Mouse (Mus musculus) spleen, embryonic (tissue): Measurements from ENCODE around the gene Armh1.

Source experiments
- CTCF ChIA-PET: fragments of 350-600 bp; sonication (Branson Sonifier 250); formaldehyde crosslinking; loops from one replicate; lab custom pipeline; 2022; lab: Charles Lee

Armh1 gene

GRCm38 (mm10) chr4:117251801-117252316 is at the start of gene Armh1, which contains the start of gene Tmem53:
Armh1 (minus strand) TSS chr4:117252125.
Tmem53 (plus strand) TSS chr4:117251951.
- CTCF ChIA-PET = interaction anchor here (0.6 kb wide), 1 partner anchor 103 kb away, joined by 3 read pairs; no protein-coding TSS in a partner anchor

GRCm38 (mm10) chr4:117299921-117300320 is 48.0 kb upstream of the Armh1 start:
- CTCF ChIA-PET = no interaction called here

- CTCF ChIA-PET = no interaction called here
These were observed 45.9 kb upstream of the Armh1 start for GRCm38 (mm10) chr4:117297819-117298218.

- CTCF ChIA-PET = no interaction called here
These were observed 45.1 kb upstream of the Armh1 start for GRCm38 (mm10) chr4:117296849-117297593.

GRCm38 (mm10) chr4:117291696-117292095 is 39.8 kb upstream of the Armh1 start:
- CTCF ChIA-PET = no interaction called here

- CTCF ChIA-PET = interaction anchor here (0.6 kb wide), 1 partner anchor 20 kb away, joined by 3 read pairs; no protein-coding TSS in a partner anchor
These were observed 37.2 kb upstream of the Armh1 start for GRCm38 (mm10) chr4:117288927-117289801.

- CTCF ChIA-PET = no interaction called here
These were observed 36.5 kb upstream of the Armh1 start for GRCm38 (mm10) chr4:117288277-117288926.

- CTCF ChIA-PET = no interaction called here
These were observed 32.4 kb upstream of the Armh1 start for GRCm38 (mm10) chr4:117284363-117284762.

GRCm38 (mm10) chr4:117283271-117284191 is 31.6 kb upstream of the Armh1 start:
- CTCF ChIA-PET = interaction anchor here (0.6 kb wide), 1 partner anchor 290 kb away, joined by 3 read pairs; no protein-coding TSS in a partner anchor

- CTCF ChIA-PET = no interaction called here
These were observed 29.3 kb upstream of the Armh1 start for GRCm38 (mm10) chr4:117281090-117281845.

- CTCF ChIA-PET = no interaction called here
These were observed 28.5 kb upstream of the Armh1 start for GRCm38 (mm10) chr4:117280397-117280930.

GRCm38 (mm10) chr4:117279253-117279642 is 27.3 kb upstream of the Armh1 start:
- CTCF ChIA-PET = no interaction called here

GRCm38 (mm10) chr4:117278381-117279252 is 26.7 kb upstream of the Armh1 start:
- CTCF ChIA-PET = no interaction called here

GRCm38 (mm10) chr4:117277687-117278086 is 25.8 kb upstream of the Armh1 start:
- CTCF ChIA-PET = no interaction called here

- CTCF ChIA-PET = no interaction called here
These were observed 25.1 kb upstream of the Armh1 start for GRCm38 (mm10) chr4:117277021-117277420.

- CTCF ChIA-PET = no interaction called here
These were observed 24.4 kb upstream of the Armh1 start for GRCm38 (mm10) chr4:117276281-117276711.

- CTCF ChIA-PET = no interaction called here
These were observed 22.8 kb upstream of the Armh1 start for GRCm38 (mm10) chr4:117274720-117275119.

- CTCF ChIA-PET = no interaction called here
These were observed 20.5 kb upstream of the Armh1 start for GRCm38 (mm10) chr4:117272459-117272858.
